Mouse (Mus musculus) brain, embryonic 14.5 days (tissue): ENCODE results near the gene Map2.

Experiments used
- CTCF ChIP-seq: fragments of 200-500 bp; IDR thresholded peaks from 2 replicates; pipeline ENCODE4 v1.5.1; 2012; ENCODE audit warnings: inconsistent platforms, mild to moderate bottlenecking, moderate library complexity, borderline replicate concordance; ENCODE audit not compliant: insufficient read depth, insufficient read length; ENCODE audit errors: extremely low read depth
- POLR2A ChIP-seq: fragments of 200-500 bp; IDR thresholded peaks from 2 replicates; pipeline ENCODE4 v1.6.1; 2012; ENCODE audit warnings: mild to moderate bottlenecking, inconsistent platforms, borderline replicate concordance; ENCODE audit not compliant: poor library complexity, insufficient read depth, insufficient read length, severe bottlenecking; ENCODE audit errors: extremely low read depth

DNA sequence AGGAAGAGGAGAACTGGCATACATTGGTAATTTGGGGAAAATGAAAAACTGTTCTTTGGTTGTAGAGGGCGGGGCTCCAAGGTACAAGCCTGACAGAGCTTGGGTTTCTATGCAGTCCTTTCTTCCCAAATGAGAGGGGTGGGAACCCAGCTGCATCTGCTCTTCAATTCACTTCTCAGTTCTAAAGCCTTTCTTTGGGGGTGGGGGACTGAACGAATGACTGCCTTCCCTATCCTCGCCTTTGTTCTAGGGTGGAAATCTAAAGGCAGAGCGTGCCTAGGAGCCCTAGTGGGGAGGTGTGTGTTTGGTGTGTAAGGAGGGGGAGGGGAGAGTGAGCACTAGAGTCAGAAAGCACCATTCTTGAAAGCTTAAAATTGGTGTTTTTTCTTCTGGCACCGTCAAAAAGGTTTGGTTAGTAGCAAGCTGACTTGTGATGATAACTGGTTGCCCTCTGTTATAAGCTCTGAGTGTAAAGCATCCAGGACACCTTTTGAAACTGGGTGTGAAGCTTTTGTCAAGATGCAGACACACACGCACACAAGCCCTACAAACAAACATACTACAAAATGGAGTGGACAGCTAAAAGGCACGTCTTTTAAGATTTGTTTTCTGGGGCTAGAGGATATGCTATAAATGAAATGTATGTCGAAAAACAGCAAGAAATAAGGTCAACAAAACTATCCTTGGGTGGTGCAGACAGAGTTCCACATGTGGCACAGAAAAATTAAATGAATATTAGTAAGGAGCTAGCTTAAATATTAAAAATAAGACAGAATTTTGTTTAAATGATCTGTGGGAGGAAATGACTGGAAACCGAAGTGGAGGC is 1.2 kb downstream of the Map2 start:
- TF ChIP-seq CTCF (no peak), POLR2A (peak; percentile 21; the same call in 1 of the 2 replicates)
